Mouse (Mus musculus): Measurements from ENCODE around the gene Fmn2. TPM values are rescaled to one million over a fixed set of nuclear protein-coding genes. Genes with fewer than 3 reads are reported as not detected.

The Fmn2 gene
- total and polyA plus RNA-seq, 2 experiments from 2014 or later = 8.2 to 19.9 TPM

DNA sequence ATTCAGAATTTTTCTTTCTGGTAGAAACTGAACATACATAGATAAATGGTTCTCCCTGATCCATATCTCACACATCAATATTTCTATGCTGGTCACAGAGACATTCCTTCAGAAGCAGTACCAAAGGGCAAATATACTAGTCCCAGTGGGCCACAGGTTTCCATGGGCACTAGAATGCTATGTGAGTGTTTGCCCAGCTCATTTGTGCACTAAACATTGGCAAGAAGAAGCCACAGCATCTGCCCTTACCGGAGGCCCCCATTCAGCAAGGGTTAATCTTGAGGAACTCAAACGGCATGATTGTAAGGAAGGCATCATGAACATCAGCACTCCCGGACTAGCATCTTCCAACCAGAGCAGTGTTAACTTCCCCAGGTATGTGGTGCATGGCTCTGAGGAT, 35.9 kb downstream of the Fmn2 start:
- Histone ChIP-seq H3K27ac (ENCODE audit: low read depth, low read length) (no peak overlapping the region), H3K9ac (replicated peaks; ENCODE audit: low read length, poor library complexity, severe bottlenecking) (no peak overlapping the region), H3K9me3 (ENCODE audit: low read length) (no peaks in the 10 kb centered on the region), H3K4me2 (ENCODE audit: low read depth, low read length, poor library complexity, severe bottlenecking) (no peak overlapping the region), H3K4me1 (ENCODE audit: insufficient read depth, low read length) (no peaks in the 10 kb centered on the region), H3K27me3 (ENCODE audit: insufficient read depth, low read length) (no peaks in the 10 kb centered on the region), H3K36me3 (ENCODE audit: insufficient read depth, low read length) (no peaks in the 10 kb centered on the region), H3K4me3 (ENCODE audit: low read depth, low read length) (no peak overlapping the region)
- WGBS = 57% methylated on average over 3 of the region's 3 CpGs
- DNase-seq (ENCODE audit: low spot score) (peak; percentile 24), ATAC-seq (ENCODE audit: low FRiP score) (no peak)
- no peak for TF ChIP-seq CTCF (IDR thresholded peaks at IDR 0.05)

DNA sequence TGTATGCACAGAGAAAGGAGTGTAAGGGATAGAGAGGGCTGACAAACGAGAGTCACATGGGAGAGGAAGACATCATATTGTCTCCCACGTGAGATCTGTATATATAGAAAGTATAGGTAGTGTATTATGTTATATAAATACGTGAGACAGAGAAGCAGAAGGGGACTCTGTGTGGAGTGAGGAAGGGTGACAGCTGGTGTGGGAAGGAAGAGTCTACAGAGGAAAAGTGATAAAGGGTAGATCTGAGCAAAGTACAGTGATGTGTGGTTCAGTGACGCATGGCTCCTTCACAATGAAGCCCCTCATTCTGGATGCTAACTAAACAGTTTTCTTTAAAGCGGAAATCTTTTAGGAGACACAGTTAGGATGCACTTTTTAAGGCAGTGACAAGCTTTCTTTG, 46.7 kb downstream of the Fmn2 start:
- no peak for ATAC-seq (ENCODE audit: low FRiP score)
- DNase-seq (ENCODE audit: low spot score) = no peak
- Histone ChIP-seq H3K9ac (replicated peaks; ENCODE audit: low read length, poor library complexity, severe bottlenecking) (no peak overlapping the region), H3K4me1 (ENCODE audit: insufficient read depth, low read length) (no peaks in the 10 kb centered on the region), H3K4me2 (ENCODE audit: low read depth, low read length, poor library complexity, severe bottlenecking) (no peak overlapping the region), H3K9me3 (ENCODE audit: low read length) (no peaks in the 10 kb centered on the region), H3K4me3 (ENCODE audit: low read depth, low read length) (no peak overlapping the region), H3K27ac (ENCODE audit: low read depth, low read length) (no peak overlapping the region), H3K36me3 (ENCODE audit: insufficient read depth, low read length) (no peaks in the 10 kb centered on the region), H3K27me3 (ENCODE audit: insufficient read depth, low read length) (no peaks in the 10 kb centered on the region)
- no peak for TF ChIP-seq CTCF (IDR thresholded peaks at IDR 0.05)
- 81% methylated on average over 5 of the region's 5 CpGs for WGBS

DNA sequence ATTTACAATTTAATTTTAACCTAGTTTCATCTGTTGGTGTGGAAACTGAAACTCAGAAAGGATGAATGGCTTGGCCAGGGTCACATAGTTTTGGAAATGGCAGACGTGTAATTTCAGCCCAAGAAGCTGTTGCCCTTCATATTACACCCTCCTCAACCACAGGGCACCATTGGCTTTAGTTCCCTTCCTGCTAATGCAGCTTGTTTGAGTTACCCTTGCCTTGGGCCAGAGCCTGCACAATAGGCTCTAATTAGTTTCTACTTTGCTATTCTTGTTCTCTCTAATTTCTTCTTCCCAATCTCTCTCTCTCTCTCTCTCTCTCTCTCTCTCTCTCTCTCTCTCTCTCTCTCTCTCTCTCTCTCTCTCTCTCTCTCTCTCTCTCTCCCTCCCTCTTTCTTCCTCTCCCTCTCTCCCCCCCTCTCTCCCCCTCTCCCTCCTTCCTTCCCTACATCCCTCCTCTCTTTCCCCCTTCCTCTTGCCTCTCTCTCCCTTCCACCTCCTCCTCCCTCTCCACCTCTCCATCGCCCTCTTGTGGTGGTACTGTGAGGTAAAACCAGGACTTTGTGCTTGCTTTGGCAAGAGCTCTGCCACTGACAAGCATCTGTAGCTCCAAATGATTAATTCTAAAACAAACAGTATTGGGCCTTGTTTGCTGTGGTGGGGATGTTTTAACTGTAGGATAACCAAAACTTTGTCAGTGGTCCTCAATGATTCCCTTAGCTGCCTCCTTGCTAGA, 51.8 kb downstream of the Fmn2 start:
- peak; percentile 82 for TF ChIP-seq CTCF (IDR thresholded peaks at IDR 0.05)
- ATAC-seq (ENCODE audit: low FRiP score) = no peak
- Histone ChIP-seq H3K27me3 (ENCODE audit: insufficient read depth, low read length) (no peaks in the 10 kb centered on the region), H3K4me3 (ENCODE audit: low read depth, low read length) (no peak overlapping the region), H3K4me1 (ENCODE audit: insufficient read depth, low read length) (no peaks in the 10 kb centered on the region), H3K27ac (ENCODE audit: low read depth, low read length) (no peak overlapping the region), H3K4me2 (ENCODE audit: low read depth, low read length, poor library complexity, severe bottlenecking) (no peak overlapping the region), H3K9ac (replicated peaks; ENCODE audit: low read length, poor library complexity, severe bottlenecking) (no peak overlapping the region), H3K36me3 (ENCODE audit: insufficient read depth, low read length) (no peaks in the 10 kb centered on the region), H3K9me3 (ENCODE audit: low read length) (no peaks in the 10 kb centered on the region)
- 40% methylated on average over 2 of the region's 2 CpGs for WGBS
- DNase-seq (ENCODE audit: low spot score) = peak; percentile 43

DNA sequence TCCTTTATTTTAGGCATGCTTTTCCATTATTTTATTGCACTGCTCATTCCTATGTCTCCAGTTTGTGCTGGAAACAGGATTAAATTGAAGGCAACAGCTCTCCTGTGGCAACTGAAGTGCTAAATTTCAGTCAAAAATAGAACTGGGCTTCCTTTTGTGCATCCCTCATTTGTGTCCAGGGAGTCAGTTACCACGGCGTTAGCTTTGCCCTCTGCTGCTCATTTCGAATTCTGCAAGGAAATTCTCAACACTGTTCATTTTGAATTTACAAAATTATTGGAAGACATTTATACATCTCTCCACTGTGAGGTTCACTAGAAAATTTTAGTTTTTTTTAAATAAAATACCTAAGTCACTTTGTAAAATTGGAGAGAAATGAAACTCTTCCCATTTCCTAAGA, 53.8 kb downstream of the Fmn2 start:
- Histone ChIP-seq H3K4me3 (ENCODE audit: low read depth, low read length) (no peak overlapping the region), H3K9ac (replicated peaks; ENCODE audit: low read length, poor library complexity, severe bottlenecking) (no peak overlapping the region), H3K4me1 (ENCODE audit: insufficient read depth, low read length) (no peaks in the 10 kb centered on the region), H3K27ac (ENCODE audit: low read depth, low read length) (no peak overlapping the region), H3K36me3 (ENCODE audit: insufficient read depth, low read length) (no peaks in the 10 kb centered on the region), H3K4me2 (ENCODE audit: low read depth, low read length, poor library complexity, severe bottlenecking) (no peak overlapping the region), H3K27me3 (ENCODE audit: insufficient read depth, low read length) (no peaks in the 10 kb centered on the region), H3K9me3 (ENCODE audit: low read length) (no peaks in the 10 kb centered on the region)
- ATAC-seq (ENCODE audit: low FRiP score) (no peak), DNase-seq (ENCODE audit: low spot score) (peak; percentile 45)
- WGBS = 42% methylated on average over 3 of the region's 3 CpGs
- peak; percentile 53 for TF ChIP-seq CTCF (IDR thresholded peaks at IDR 0.05)

DNA sequence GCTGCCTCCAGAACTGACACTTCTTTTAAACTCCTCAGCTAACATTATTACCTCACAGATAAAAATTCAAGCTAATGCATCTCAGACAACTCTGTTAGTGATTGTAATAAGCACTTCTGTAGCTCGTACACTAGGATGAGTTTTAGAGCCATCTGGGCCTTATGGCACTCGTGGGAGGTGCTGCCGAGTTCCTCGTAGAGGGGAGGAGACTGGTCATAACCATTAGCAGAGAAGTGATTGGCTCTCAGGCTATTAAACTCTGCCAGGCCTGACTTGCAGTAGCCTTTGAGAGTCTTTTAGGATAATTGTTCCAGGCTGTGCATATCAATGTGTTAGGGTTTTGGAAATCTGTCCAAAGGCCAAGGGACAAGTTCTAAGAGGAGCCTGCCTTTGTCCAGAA, 55.6 kb downstream of the Fmn2 start:
- H3K4me1 ChIP-seq (ENCODE audit: insufficient read depth, low read length) = no peaks in the 10 kb centered on the region
- no peak for TF ChIP-seq CTCF (IDR thresholded peaks at IDR 0.05)
- no peaks in the 10 kb centered on the region for H3K27me3 ChIP-seq (ENCODE audit: insufficient read depth, low read length)
- no peak for DNase-seq (ENCODE audit: low spot score)
- WGBS = 81% methylated on average over 4 of the region's 4 CpGs
- no peak overlapping the region for H3K4me2 ChIP-seq (ENCODE audit: low read depth, low read length, poor library complexity, severe bottlenecking)
- no peaks in the 10 kb centered on the region for H3K9me3 ChIP-seq (ENCODE audit: low read length)
- no peak for ATAC-seq (ENCODE audit: low FRiP score)
- no peak overlapping the region for H3K4me3 ChIP-seq (ENCODE audit: low read depth, low read length)
- H3K36me3 ChIP-seq (ENCODE audit: insufficient read depth, low read length) = no peaks in the 10 kb centered on the region
- no peak overlapping the region for H3K9ac ChIP-seq (replicated peaks; ENCODE audit: low read length, poor library complexity, severe bottlenecking)
- no peak overlapping the region for H3K27ac ChIP-seq (ENCODE audit: low read depth, low read length)

- 81% methylated on average over 3 of the region's 3 CpGs for WGBS
- Histone ChIP-seq H3K4me3 (ENCODE audit: low read depth, low read length) (no peak overlapping the region), H3K36me3 (ENCODE audit: insufficient read depth, low read length) (no peaks in the 10 kb centered on the region), H3K4me2 (ENCODE audit: low read depth, low read length, poor library complexity, severe bottlenecking) (no peak overlapping the region), H3K9ac (replicated peaks; ENCODE audit: low read length, poor library complexity, severe bottlenecking) (no peak overlapping the region), H3K4me1 (ENCODE audit: insufficient read depth, low read length) (no peaks in the 10 kb centered on the region), H3K9me3 (ENCODE audit: low read length) (no peaks in the 10 kb centered on the region), H3K27me3 (ENCODE audit: insufficient read depth, low read length) (no peaks in the 10 kb centered on the region), H3K27ac (ENCODE audit: low read depth, low read length) (no peak overlapping the region)
- ATAC-seq (ENCODE audit: low FRiP score) = no peak
- TF ChIP-seq CTCF (IDR thresholded peaks at IDR 0.05) = no peak
- DNase-seq (ENCODE audit: low spot score) = no peak
Measured at GRCm38 (mm10) chr1:174557841-174558240, 56.2 kb downstream of the Fmn2 start.
